Mouse (Mus musculus) ES-E14 (cell line): Measurements from ENCODE around the gene Pcdh15. TPM values are rescaled to one million over a fixed set of nuclear protein-coding genes. Genes with fewer than 3 reads are reported as not detected.

Experiments used
- DNase-seq: peaks from one replicate; pipeline ENCODE4 v3.0.0-alpha.2; 2013; ENCODE audit warnings: low read depth, low spot score
- H3K27ac ChIP-seq: 2 replicates; pipeline ENCODE4 v1.5.1; 2012; ENCODE audit warnings: low read depth, mild to moderate bottlenecking, low read length, moderate library complexity, mixed read lengths; ENCODE audit not compliant: poor library complexity, insufficient read depth, severe bottlenecking
- H3K36me3 ChIP-seq: 2 replicates; pipeline ENCODE4 v1.6.1; 2012; ENCODE audit warnings: mild to moderate bottlenecking, low read length, moderate library complexity, mixed read lengths; ENCODE audit not compliant: control insufficient read depth, poor library complexity, insufficient read depth, severe bottlenecking
- H3K4me1 ChIP-seq, 2 experiments: fragments of 150-350 bp in 1 of 2; sonication (generic) in 1 of 2; 2 replicates each; pipeline ENCODE4 v1.6.1; 2012; ENCODE audit warnings: low read length in 2 of 2, mild to moderate bottlenecking in 1 of 2, mixed read lengths in 1 of 2; ENCODE audit not compliant: control insufficient read depth in 2 of 2, insufficient read depth in 2 of 2, poor library complexity in 1 of 2
- H3K4me3 ChIP-seq, 2 experiments: fragments of 150-350 bp in 1 of 2; sonication (generic) in 1 of 2; 2 replicates each; pipeline ENCODE4 v1.5.1; 2012; ENCODE audit warnings: low read length in 2 of 2, low read depth in 1 of 2, mild to moderate bottlenecking in 1 of 2, mixed read lengths in 1 of 2; ENCODE audit not compliant: insufficient read depth in 1 of 2, poor library complexity in 1 of 2, severe bottlenecking in 1 of 2
- H3K9ac ChIP-seq: 2 replicates; pipeline ENCODE4 v1.6.1; 2012; ENCODE audit warnings: low read depth, mild to moderate bottlenecking, low read length, mixed read lengths; ENCODE audit not compliant: poor library complexity, insufficient read depth, severe bottlenecking
- H3K9me3 ChIP-seq: fragments of 150-350 bp; sonication (generic); 2 replicates; pipeline ENCODE4 v1.6.1; 2012; ENCODE audit warnings: low read depth, mild to moderate bottlenecking, low read length; ENCODE audit not compliant: control insufficient read depth, insufficient read depth
- CHD2 ChIP-seq: IDR thresholded peaks from 2 replicates; pipeline ENCODE4 v1.6.1; 2014; ENCODE audit warnings: mild to moderate bottlenecking, low read depth, low read length, inconsistent platforms
- HCFC1 ChIP-seq: IDR thresholded peaks from 2 replicates; pipeline ENCODE4 v1.6.1; 2012; ENCODE audit warnings: low read length, inconsistent platforms, borderline replicate concordance; ENCODE audit not compliant: insufficient read depth
- MAFK ChIP-seq: IDR thresholded peaks from 2 replicates; pipeline ENCODE4 v1.6.1; 2014; ENCODE audit warnings: mild to moderate bottlenecking, low read depth, low read length, inconsistent platforms; ENCODE audit not compliant: insufficient read depth
- ZC3H11A ChIP-seq: IDR thresholded peaks from 2 replicates; pipeline ENCODE4 v1.6.1; 2012; ENCODE audit warnings: low read depth, mild to moderate bottlenecking, inconsistent platforms, low read length, borderline replicate concordance
- ZNF384 ChIP-seq: IDR thresholded peaks from 2 replicates; pipeline ENCODE4 v1.6.1; 2012; ENCODE audit warnings: low read depth, low read length, inconsistent platforms
- in situ Hi-C, 2 experiments: fragments of 600-800 bp; cut with MboI; formaldehyde crosslinking; loops; one replicate each; pipeline ENCODE4 v1.15.1; 2025; ENCODE audit warnings: low sequenced_read_pairs in 2 of 2, inconsistent platforms in 1 of 2; ENCODE audit not compliant: unreplicated experiment in 2 of 2
- total RNA-seq: library from RNA; depleted of rRNA; stranded (reverse); fragments of 300-350 nt; gene quantifications from 2 replicates; pipeline ENCODE4 v1.2.3, GENCODE M21; 2012

The Pcdh15 gene
- total RNA-seq, 1 experiment = 0.04 TPM

DNA sequence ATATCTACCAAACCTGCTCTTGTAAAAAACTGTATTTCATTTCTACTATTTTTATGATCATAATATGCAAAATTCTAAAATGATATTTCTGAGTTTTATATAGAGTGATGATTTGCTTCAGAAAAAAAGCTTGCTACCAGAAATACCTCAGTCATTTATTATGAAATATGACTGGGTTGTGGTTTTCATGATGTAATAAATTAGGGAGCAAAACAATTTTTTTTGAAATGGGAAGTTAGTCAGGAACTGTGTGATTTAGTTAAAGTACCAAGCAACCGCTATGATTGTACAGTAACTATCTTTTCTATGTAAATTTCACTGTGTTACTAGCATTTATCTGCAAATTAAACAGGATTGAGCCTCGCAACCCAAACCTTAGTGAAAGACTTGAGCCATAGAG, 1480.8 kb downstream of the Pcdh15 start:
- Histone ChIP-seq H3K36me3 (no peaks in the 10 kb centered on the region), H3K27ac (no peak overlapping the region)
- TF ChIP-seq MAFK (no peak), ZNF384 (no peak), ZC3H11A (no peak), HCFC1 (no peak), CHD2 (no peak)

DNA sequence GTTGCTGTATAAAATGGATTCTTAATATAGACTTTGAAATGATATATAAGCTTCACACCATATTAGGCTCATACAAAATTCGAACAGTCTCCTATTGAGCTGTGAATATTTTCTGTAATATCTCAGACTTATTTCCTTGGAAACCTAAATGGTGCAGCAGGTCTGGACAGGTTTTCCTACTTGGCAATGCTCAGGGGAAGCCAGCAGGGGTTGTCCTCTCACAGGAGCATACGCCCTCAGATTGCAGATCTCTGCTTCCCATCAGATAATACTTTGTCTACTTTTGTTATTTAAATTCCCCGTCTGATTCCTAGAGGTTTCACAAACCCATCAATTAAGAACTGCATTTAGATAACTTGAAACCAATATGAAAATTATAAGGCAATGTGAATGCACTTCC, 1492.7 kb downstream of the Pcdh15 start:
- H3K4me1 ChIP-seq = no peaks in the 10 kb centered on the region
- TF ChIP-seq ZNF384 (no peak), CHD2 (no peak), HCFC1 (no peak), ZC3H11A (no peak), MAFK (no peak)
- no peaks in the 10 kb centered on the region for H3K9me3 ChIP-seq
- no peak for DNase-seq
- no peak overlapping the region for H3K9ac ChIP-seq
- no peak overlapping the region for H3K4me3 ChIP-seq
- H3K36me3 ChIP-seq = no peaks in the 10 kb centered on the region
- no peak overlapping the region for H3K27ac ChIP-seq
- in situ Hi-C loops = no loop called here

More for the DNA sequence above, 1480.8 kb downstream of the Pcdh15 start:
- Histone ChIP-seq H3K9me3 (no peaks in the 10 kb centered on the region), H3K4me3 (no peak overlapping the region), H3K4me1 (no peaks in the 10 kb centered on the region), H3K9ac (no peak overlapping the region)
- in situ Hi-C loops = no loop called here
- no peak for DNase-seq

DNA sequence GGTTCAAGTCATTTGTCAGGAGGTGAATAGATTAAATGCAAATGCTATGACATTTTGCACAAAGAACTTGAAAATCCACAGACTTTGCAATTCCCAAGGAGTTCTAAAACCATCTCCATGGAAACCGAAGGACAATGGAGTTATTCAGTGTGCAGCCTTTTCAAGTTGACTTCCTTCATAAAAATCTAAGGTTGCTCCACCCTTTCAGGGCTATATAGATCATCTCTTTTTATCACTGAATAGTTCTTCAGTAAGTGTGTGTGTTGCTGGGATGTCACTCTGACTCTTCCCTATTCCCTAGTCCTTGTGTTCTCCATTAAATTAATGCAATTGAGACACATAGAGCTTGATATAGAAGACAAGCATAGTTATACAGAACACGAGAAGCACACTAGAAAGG, 1508.5 kb downstream of the Pcdh15 start:
- H3K27ac ChIP-seq = no peak overlapping the region
- in situ Hi-C loops = no loop called here
- H3K9ac ChIP-seq = no peak overlapping the region
- TF ChIP-seq ZC3H11A = no peak
- no peak for TF ChIP-seq CHD2
- no peak for TF ChIP-seq ZNF384
- no peak for TF ChIP-seq HCFC1
- TF ChIP-seq MAFK = no peak
- H3K9me3 ChIP-seq = no peaks in the 10 kb centered on the region
- no peaks in the 10 kb centered on the region for H3K36me3 ChIP-seq
- 0 out of 4 replicates have a peak, but pooled peaks cover 0 to 1% of the 10 kb centered on the region in 2 experiments for H3K4me1 ChIP-seq
- no peak overlapping the region for H3K4me3 ChIP-seq
- DNase-seq = no peak

DNA sequence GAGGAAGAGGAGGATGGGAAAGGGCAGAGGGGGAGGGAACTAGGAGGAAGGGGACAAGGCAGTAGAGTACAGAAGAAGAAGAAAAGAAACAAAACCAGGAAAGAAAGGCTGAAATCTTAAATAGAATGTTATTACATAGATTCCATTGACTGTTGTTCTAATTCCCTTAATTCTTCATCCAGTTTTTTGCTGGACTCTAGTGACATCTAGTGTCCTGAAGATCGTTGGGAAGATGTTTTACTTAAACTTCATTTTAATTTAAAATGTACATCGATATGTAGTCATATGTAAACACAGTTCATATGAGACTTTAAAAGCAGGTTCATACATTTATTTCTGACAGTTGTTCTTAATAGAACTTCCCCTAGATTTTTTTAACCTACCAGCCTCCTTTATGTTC, 1522.7 kb downstream of the Pcdh15 start:
- no peak for DNase-seq
- Histone ChIP-seq H3K27ac (no peak overlapping the region), H3K9me3 (no peaks in the 10 kb centered on the region), H3K4me3 (no peak overlapping the region), H3K36me3 (no peaks in the 10 kb centered on the region), H3K4me1 (no peaks in the 10 kb centered on the region), H3K9ac (no peak overlapping the region)
- no peak for TF ChIP-seq MAFK
- TF ChIP-seq CHD2 = no peak
- no peak for TF ChIP-seq ZC3H11A
- no peak for TF ChIP-seq HCFC1
- no peak for TF ChIP-seq ZNF384
- in situ Hi-C loops = no loop called here

DNA sequence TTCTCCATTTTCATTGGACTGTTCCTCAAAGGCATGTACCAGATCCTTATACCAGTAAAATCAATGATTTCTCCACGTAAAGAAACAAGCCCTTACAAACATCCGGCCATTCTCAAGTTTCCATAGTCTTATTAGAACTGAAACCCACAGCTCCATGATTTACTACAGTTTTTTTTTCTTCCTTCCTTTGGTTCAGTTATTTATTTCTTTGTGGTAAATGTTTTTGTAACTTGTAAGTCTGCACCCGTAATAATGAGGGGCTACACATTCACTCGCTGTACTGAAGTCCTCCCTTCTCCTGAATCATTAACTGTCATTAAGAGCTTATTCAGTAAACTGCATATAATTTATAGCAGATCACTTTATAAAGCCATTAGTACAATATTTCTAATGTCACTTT, 1526.6 kb downstream of the Pcdh15 start:
- Histone ChIP-seq H3K27ac (no peak overlapping the region), H3K9ac (no peak overlapping the region), H3K4me1 (no peaks in the 10 kb centered on the region), H3K4me3 (no peak overlapping the region), H3K9me3 (no peaks in the 10 kb centered on the region), H3K36me3 (no peaks in the 10 kb centered on the region)
- TF ChIP-seq ZC3H11A (no peak), ZNF384 (no peak), HCFC1 (no peak), MAFK (no peak), CHD2 (no peak)
- in situ Hi-C loops = no loop called here
- DNase-seq = no peak
